Mouse (Mus musculus): ENCODE measurements around the gene Acbd4. TPM values are rescaled to one million over a fixed set of nuclear protein-coding genes. Genes with fewer than 3 reads are reported as not detected.

Gene Acbd4
- total and polyA plus RNA-seq, 2 experiments from 2014 or later = 27.1 to 28.5 TPM

DNA sequence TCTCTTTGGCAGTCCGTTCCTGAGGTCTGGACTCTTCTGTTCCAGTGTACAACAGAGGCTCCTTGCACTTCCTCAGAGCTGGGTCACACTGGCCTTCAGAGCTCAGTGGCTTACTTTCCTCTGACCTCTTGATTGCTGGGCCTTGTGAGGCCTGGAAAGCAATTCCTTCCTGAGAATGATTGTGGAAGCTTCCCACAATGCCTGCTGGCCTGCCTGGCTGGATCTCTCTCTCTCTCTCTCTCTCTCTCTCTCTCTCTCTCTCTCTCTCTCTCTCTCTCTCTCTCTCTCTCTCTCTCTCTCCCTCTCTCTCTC is 40.4 kb downstream of the Acbd4 start:
- 0 out of 2 replicates have a peak, but pooled peaks cover 4% of the 10 kb centered on the region for H3K4me1 ChIP-seq (ENCODE audit: insufficient read depth)
- peak overlapping the region; percentile 65; the same call in 1 of the 2 replicates for H3K9ac ChIP-seq
- TF ChIP-seq CTCF (IDR thresholded peaks at IDR 0.05; ENCODE audit: low read depth) = no peak
- H3K27me3 ChIP-seq (ENCODE audit: insufficient read depth, low read length) = no peaks in the 10 kb centered on the region
- no peak overlapping the region for H3K4me3 ChIP-seq (ENCODE audit: low read depth, low read length)
- peak overlapping the region; percentile 68 for H3K4me2 ChIP-seq (ENCODE audit: low read depth)
- WGBS = 25% methylated on average over 1 of the region's 1 CpGs
- peaks cover 15% of the 10 kb centered on the region for H3K36me3 ChIP-seq (ENCODE audit: insufficient read depth)
- no peak for ATAC-seq
- DNase-seq = peak; percentile 28
- H3K9me3 ChIP-seq (ENCODE audit: low read length) = no peaks in the 10 kb centered on the region
- H3K27ac ChIP-seq (ENCODE audit: low read depth, low read length) = peak overlapping the region; percentile 95

DNA sequence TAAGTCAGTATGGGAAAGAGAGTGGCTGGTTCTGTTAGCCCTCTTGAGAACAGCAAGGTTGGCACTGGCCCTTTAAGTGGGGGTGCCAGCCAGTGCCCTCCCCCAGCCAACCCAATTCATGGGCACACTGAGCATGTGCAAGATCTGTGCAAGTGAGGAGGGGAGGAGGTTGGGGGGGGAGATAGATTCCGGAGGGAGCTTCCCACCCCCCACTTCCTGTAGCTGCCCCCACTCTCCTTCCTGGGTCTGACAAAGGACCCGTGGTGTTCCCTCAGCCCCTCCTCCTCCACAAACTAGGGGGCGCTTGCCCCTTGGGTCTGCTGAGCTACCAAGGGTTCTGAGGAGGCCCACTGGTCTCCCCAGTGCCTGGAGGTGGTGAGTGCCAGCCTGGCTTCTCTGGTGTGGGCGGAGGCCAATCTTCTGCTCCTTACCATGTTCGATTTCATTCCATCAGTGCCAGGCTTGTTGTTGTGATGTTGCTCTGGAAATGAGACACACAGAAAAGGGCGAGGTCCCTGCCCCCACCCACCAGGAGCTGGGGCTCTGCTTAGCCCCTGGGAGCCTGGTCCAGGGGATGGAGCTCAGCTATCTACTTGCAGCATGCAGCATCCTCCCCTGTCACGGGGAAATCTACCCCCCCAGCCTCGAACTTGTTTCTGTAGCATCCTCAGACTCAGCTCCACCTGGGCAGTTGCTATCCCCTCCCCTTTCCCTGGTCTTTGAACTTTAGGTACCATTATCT is 41.1 kb downstream of the Acbd4 start:
- ATAC-seq (peak; percentile 97), DNase-seq (peak; percentile 95)
- Histone ChIP-seq H3K4me1 (ENCODE audit: insufficient read depth) (0 out of 2 replicates have a peak, but pooled peaks cover 4% of the 10 kb centered on the region), H3K4me3 (ENCODE audit: low read depth, low read length) (peak overlapping the region; percentile 36), H3K4me2 (ENCODE audit: low read depth) (peak overlapping the region; percentile 68), H3K27me3 (ENCODE audit: insufficient read depth, low read length) (no peaks in the 10 kb centered on the region), H3K27ac (ENCODE audit: low read depth, low read length) (peak overlapping the region; percentile 95), H3K9me3 (ENCODE audit: low read length) (no peaks in the 10 kb centered on the region), H3K9ac (peak overlapping the region; percentile 65), H3K36me3 (ENCODE audit: insufficient read depth) (peaks cover 15% of the 10 kb centered on the region)
- 17% methylated on average over 8 of the region's 8 CpGs for WGBS
- peak; percentile 59 for TF ChIP-seq CTCF (IDR thresholded peaks at IDR 0.05; ENCODE audit: low read depth)

DNA sequence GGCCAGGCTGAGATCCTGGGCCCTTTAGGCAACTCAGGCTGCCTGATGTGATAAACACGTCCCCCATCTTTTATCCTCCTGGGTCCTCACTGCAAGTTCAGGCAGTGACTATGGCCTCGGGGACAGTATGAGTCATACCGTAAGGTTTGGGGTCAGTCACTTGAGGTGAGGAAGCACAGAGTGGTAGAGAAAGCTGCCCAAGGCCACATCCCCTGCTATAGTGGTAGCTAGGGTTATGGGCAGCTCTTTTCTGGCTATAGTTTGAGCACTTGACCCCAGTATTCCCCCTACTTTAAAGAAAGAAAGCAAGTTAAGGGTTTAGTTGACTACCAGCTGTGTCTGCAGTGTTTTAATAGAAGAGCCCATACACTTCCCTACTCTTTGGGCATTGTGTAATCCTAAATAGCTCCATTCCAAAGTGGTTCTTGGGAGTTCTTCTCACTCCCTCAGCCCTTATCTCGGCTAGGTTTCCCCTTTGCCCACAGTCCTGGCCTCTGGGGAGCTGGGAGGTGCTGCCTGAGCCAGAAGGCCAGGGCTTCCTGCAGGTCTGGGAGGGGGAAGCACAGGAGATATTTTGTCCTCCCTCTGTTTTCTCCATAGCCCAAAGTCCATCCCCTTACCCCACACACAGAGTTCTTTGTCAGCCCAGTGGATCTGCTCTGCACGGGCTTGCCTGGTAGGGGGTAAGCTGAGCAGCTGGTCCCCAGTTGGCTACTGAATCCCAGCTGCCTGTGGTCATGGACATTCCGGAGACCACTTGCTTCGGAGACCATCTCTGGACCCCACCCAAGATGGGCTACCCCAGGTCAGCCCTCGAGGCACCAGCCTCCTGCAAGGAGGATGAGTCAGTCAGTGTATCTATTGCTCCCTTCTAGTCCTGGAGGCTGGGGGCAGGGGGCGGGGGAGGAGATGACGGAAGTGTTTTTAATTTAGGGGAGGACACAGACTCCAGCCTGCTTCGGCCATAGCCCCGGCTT is 43.1 kb downstream of the Acbd4 start:
- Histone ChIP-seq H3K4me1 (ENCODE audit: insufficient read depth) (0 out of 2 replicates have a peak, but pooled peaks cover 4% of the 10 kb centered on the region), H3K4me3 (ENCODE audit: low read depth, low read length) (no peak overlapping the region), H3K36me3 (ENCODE audit: insufficient read depth) (peaks cover 7% of the 10 kb centered on the region), H3K27me3 (ENCODE audit: insufficient read depth, low read length) (no peaks in the 10 kb centered on the region), H3K9ac (no peak overlapping the region), H3K4me2 (ENCODE audit: low read depth) (no peak overlapping the region), H3K27ac (ENCODE audit: low read depth, low read length) (no peak overlapping the region), H3K9me3 (ENCODE audit: low read length) (no peaks in the 10 kb centered on the region)
- 48% methylated on average over 12 of the region's 12 CpGs for WGBS
- TF ChIP-seq CTCF (IDR thresholded peaks at IDR 0.05; ENCODE audit: low read depth) = no peak
- DNase-seq (no peak), ATAC-seq (no peak)

DNA sequence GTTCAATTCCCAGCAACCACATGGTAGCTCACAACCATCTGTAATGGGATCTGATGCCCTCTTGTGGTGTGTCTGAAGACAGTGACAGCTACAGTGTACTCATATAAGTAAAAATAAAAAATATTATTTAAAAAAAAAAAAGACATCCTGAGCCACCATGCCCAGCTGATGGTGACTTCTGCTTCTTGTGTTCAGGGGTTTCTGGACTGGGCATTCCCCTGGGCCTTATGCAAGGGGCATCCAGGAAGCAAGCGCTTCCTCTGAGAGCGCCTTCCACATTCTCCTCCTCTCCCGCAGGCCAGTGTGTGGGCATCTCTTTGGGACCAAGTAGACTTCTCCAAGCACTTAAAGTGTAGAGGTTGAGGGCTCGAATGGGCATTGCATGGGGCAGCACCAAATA is 44.9 kb downstream of the Acbd4 start:
- 89% methylated on average over 4 of the region's 4 CpGs for WGBS
- Histone ChIP-seq H3K36me3 (ENCODE audit: insufficient read depth) (no peaks in the 10 kb centered on the region), H3K27me3 (ENCODE audit: insufficient read depth, low read length) (no peaks in the 10 kb centered on the region), H3K4me1 (ENCODE audit: insufficient read depth) (0 out of 2 replicates have a peak, but pooled peaks cover 4% of the 10 kb centered on the region), H3K9ac (no peak overlapping the region), H3K27ac (ENCODE audit: low read depth, low read length) (no peak overlapping the region), H3K9me3 (ENCODE audit: low read length) (no peaks in the 10 kb centered on the region), H3K4me2 (ENCODE audit: low read depth) (no peak overlapping the region), H3K4me3 (ENCODE audit: low read depth, low read length) (no peak overlapping the region)
- ATAC-seq (no peak), DNase-seq (no peak)
- no peak for TF ChIP-seq CTCF (IDR thresholded peaks at IDR 0.05; ENCODE audit: low read depth)

DNA sequence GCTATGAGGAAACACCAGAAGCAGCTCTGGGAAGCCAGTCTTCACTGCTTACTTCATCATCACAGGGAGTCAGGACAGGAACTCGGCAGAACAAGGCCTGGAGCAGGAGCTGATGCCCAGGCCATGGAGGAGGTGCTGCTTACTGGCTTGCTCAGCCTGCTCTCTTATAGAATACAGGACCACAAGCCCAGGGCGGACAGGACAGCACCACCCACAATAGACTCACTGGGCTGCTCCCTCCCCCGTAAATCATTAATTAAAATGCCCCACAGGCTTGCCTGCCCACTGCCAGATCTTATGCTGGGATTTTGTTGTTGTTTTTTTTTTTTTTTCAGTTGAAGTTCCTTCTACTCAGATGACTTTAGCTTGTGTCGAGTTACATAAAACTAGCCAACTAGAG is 46.3 kb downstream of the Acbd4 start:
- no peaks in the 10 kb centered on the region for H3K27me3 ChIP-seq (ENCODE audit: insufficient read depth, low read length)
- no peak overlapping the region for H3K9ac ChIP-seq
- ATAC-seq = no peak
- H3K4me1 ChIP-seq (ENCODE audit: insufficient read depth) = 0 out of 2 replicates have a peak, but pooled peaks cover 4% of the 10 kb centered on the region
- DNase-seq = no peak
- no peak overlapping the region for H3K4me3 ChIP-seq (ENCODE audit: low read depth, low read length)
- H3K9me3 ChIP-seq (ENCODE audit: low read length) = no peaks in the 10 kb centered on the region
- no peak for TF ChIP-seq CTCF (IDR thresholded peaks at IDR 0.05; ENCODE audit: low read depth)
- H3K4me2 ChIP-seq (ENCODE audit: low read depth) = no peak overlapping the region
- WGBS = 57% methylated on average over 4 of the region's 4 CpGs
- no peak overlapping the region for H3K27ac ChIP-seq (ENCODE audit: low read depth, low read length)
- no peaks in the 10 kb centered on the region for H3K36me3 ChIP-seq (ENCODE audit: insufficient read depth)

DNA sequence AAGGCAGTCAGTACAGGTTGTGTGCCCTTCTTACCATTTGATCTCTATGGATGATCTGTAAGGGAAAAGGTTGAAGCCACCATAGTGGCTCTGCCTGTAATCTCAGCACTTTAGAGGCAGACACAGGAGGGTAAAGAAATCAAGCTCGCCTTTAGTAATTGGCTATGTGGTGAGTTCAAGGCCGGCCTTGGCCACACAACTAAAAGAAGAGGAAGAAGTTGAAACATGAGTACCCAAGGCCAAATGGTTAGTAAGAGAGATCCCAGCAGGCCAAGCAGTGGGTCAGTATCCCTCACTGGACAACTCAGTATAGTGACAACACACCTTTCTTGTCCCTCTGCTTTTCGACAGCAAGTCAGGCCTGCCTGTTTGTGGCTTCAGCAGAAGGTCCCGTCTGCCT is 48.3 kb downstream of the Acbd4 start:
- Histone ChIP-seq H3K27ac (ENCODE audit: low read depth, low read length) (no peak overlapping the region), H3K9ac (no peak overlapping the region), H3K4me3 (ENCODE audit: low read depth, low read length) (no peak overlapping the region), H3K4me1 (ENCODE audit: insufficient read depth) (no peaks in the 10 kb centered on the region), H3K27me3 (ENCODE audit: insufficient read depth, low read length) (no peaks in the 10 kb centered on the region), H3K9me3 (ENCODE audit: low read length) (no peaks in the 10 kb centered on the region), H3K36me3 (ENCODE audit: insufficient read depth) (no peaks in the 10 kb centered on the region), H3K4me2 (ENCODE audit: low read depth) (no peak overlapping the region)
- DNase-seq (no peak), ATAC-seq (no peak)
- 95% methylated on average over 4 of the region's 4 CpGs for WGBS
- TF ChIP-seq CTCF (IDR thresholded peaks at IDR 0.05; ENCODE audit: low read depth) = no peak
